Mouse (Mus musculus): Measurements from ENCODE around the gene Sgca. TPM values are rescaled to one million over a fixed set of nuclear protein-coding genes. Genes with fewer than 3 reads are reported as not detected.

Sgca gene
- polyA plus RNA-seq, 1 experiment from 2014 or later = 0.55 TPM

- peak; percentile 37 for ATAC-seq
- Histone ChIP-seq H3K9ac (ENCODE audit: low read depth, low read length) (peak overlapping the region; percentile 83), H3K9me3 (ENCODE audit: control insufficient read depth) (no peaks in the 10 kb centered on the region), H3K27me3 (replicated peaks; ENCODE audit: control insufficient read depth, insufficient read depth, low read length) (no peaks in the 10 kb centered on the region), H3K4me3 (ENCODE audit: low read depth, low read length) (peak overlapping the region; percentile 81), H3K27ac (ENCODE audit: low read depth, low read length) (peak overlapping the region; percentile 80), H3K4me1 (replicated peaks; ENCODE audit: control insufficient read depth, insufficient read depth, low read length) (peaks cover 33% of the 10 kb centered on the region), H3K4me2 (replicated peaks; ENCODE audit: low read depth) (peak overlapping the region; percentile 94), H3K36me3 (ENCODE audit: control insufficient read depth, insufficient read depth) (peaks cover 18% of the 10 kb centered on the region)
- no peak for TF ChIP-seq CTCF (IDR thresholded peaks at IDR 0.05; ENCODE audit: low read depth)
- WGBS = 2% methylated on average over 22 of the region's 22 CpGs
These were observed 16.9 kb upstream of the Sgca start for GRCm38 (mm10) chr11:94992754-94993606.

GRCm38 (mm10) chr11:94992480-94992753 is 16.3 kb upstream of the Sgca start:
- peak overlapping the region; percentile 81 for H3K4me3 ChIP-seq (ENCODE audit: low read depth, low read length)

GRCm38 (mm10) chr11:94991641-94992479 is 15.7 kb upstream of the Sgca start:
- under 1% methylated on average over 99 of the region's 99 CpGs for WGBS
- H3K4me2 ChIP-seq (replicated peaks; ENCODE audit: low read depth) = peak overlapping the region; percentile 94
- peak overlapping the region; percentile 83 for H3K9ac ChIP-seq (ENCODE audit: low read depth, low read length)
- peak overlapping the region; percentile 81 for H3K4me3 ChIP-seq (ENCODE audit: low read depth, low read length)
- peak overlapping the region; percentile 80 for H3K27ac ChIP-seq (ENCODE audit: low read depth, low read length)
- no peaks in the 10 kb centered on the region for H3K27me3 ChIP-seq (replicated peaks; ENCODE audit: control insufficient read depth, insufficient read depth, low read length)
- peak; percentile 21; the same call in 1 of the 2 replicates for TF ChIP-seq CTCF (IDR thresholded peaks at IDR 0.05; ENCODE audit: low read depth)
- H3K36me3 ChIP-seq (ENCODE audit: control insufficient read depth, insufficient read depth) = peaks cover 10% of the 10 kb centered on the region
- H3K4me1 ChIP-seq (replicated peaks; ENCODE audit: control insufficient read depth, insufficient read depth, low read length) = peaks cover 33% of the 10 kb centered on the region
- ATAC-seq = peak; percentile 8; the same call in 1 of the 2 replicates
- H3K9me3 ChIP-seq (ENCODE audit: control insufficient read depth) = no peaks in the 10 kb centered on the region

More at GRCm38 (mm10) chr11:94992480-94992753, 16.3 kb upstream of the Sgca start:
- H3K4me2 ChIP-seq (replicated peaks; ENCODE audit: low read depth) = peak overlapping the region; percentile 94
- no peaks in the 10 kb centered on the region for H3K9me3 ChIP-seq (ENCODE audit: control insufficient read depth)
- H3K9ac ChIP-seq (ENCODE audit: low read depth, low read length) = peak overlapping the region; percentile 83
- 2% methylated on average over 20 of the region's 20 CpGs for WGBS
- H3K27ac ChIP-seq (ENCODE audit: low read depth, low read length) = peak overlapping the region; percentile 80; the same call in 1 of the 2 replicates
- ATAC-seq = no peak
- H3K4me1 ChIP-seq (replicated peaks; ENCODE audit: control insufficient read depth, insufficient read depth, low read length) = peaks cover 33% of the 10 kb centered on the region
- no peak for TF ChIP-seq CTCF (IDR thresholded peaks at IDR 0.05; ENCODE audit: low read depth)
- peaks cover 13% of the 10 kb centered on the region for H3K36me3 ChIP-seq (ENCODE audit: control insufficient read depth, insufficient read depth)
- no peaks in the 10 kb centered on the region for H3K27me3 ChIP-seq (replicated peaks; ENCODE audit: control insufficient read depth, insufficient read depth, low read length)

GRCm38 (mm10) chr11:94990749-94991577 is 14.8 kb upstream of the Sgca start, which contains the start of gene Ppp1r9b:
Ppp1r9b (plus strand) TSS chr11:94991035.
- peaks cover 1% of the 10 kb centered on the region; the same call in 1 of the 2 replicates for H3K36me3 ChIP-seq (ENCODE audit: control insufficient read depth, insufficient read depth)
- H3K9ac ChIP-seq (ENCODE audit: low read depth, low read length) = peak within 1 kb of the TSS; percentile 83
- H3K4me2 ChIP-seq (replicated peaks; ENCODE audit: low read depth) = peak within 1 kb of the TSS; percentile 94
- peaks cover 24% of the 10 kb centered on the region for H3K4me1 ChIP-seq (replicated peaks; ENCODE audit: control insufficient read depth, insufficient read depth, low read length)
- no peaks in the 10 kb centered on the region for H3K27me3 ChIP-seq (replicated peaks; ENCODE audit: control insufficient read depth, insufficient read depth, low read length)
- H3K9me3 ChIP-seq (ENCODE audit: control insufficient read depth) = no peaks in the 10 kb centered on the region
- TF ChIP-seq CTCF (IDR thresholded peaks at IDR 0.05; ENCODE audit: low read depth) = peak; percentile 77
- H3K4me3 ChIP-seq (ENCODE audit: low read depth, low read length) = peak within 1 kb of the TSS; percentile 81
- peak; percentile 72 for ATAC-seq
- WGBS = 1% methylated on average over 64 of the region's 69 CpGs
- H3K27ac ChIP-seq (ENCODE audit: low read depth, low read length) = peak within 1 kb of the TSS; percentile 80

GRCm38 (mm10) chr11:94990102-94990748 is 14.1 kb upstream of the Sgca start:
- Histone ChIP-seq H3K4me1 (replicated peaks; ENCODE audit: control insufficient read depth, insufficient read depth, low read length) (peaks cover 19% of the 10 kb centered on the region), H3K4me2 (replicated peaks; ENCODE audit: low read depth) (peak overlapping the region; percentile 94), H3K27ac (ENCODE audit: low read depth, low read length) (peak overlapping the region; percentile 80; the same call in 1 of the 2 replicates), H3K9ac (ENCODE audit: low read depth, low read length) (no peak overlapping the region), H3K9me3 (ENCODE audit: control insufficient read depth) (no peaks in the 10 kb centered on the region), H3K27me3 (replicated peaks; ENCODE audit: control insufficient read depth, insufficient read depth, low read length) (no peaks in the 10 kb centered on the region), H3K4me3 (ENCODE audit: low read depth, low read length) (peak overlapping the region; percentile 81), H3K36me3 (ENCODE audit: control insufficient read depth, insufficient read depth) (no peaks in the 10 kb centered on the region)
- no peak for ATAC-seq
- WGBS = 46% methylated on average over 6 of the region's 6 CpGs
- TF ChIP-seq CTCF (IDR thresholded peaks at IDR 0.05; ENCODE audit: low read depth) = no peak

Measured in intestine, postnatal 0 days (tissue).